In the genomic region with DNA sequence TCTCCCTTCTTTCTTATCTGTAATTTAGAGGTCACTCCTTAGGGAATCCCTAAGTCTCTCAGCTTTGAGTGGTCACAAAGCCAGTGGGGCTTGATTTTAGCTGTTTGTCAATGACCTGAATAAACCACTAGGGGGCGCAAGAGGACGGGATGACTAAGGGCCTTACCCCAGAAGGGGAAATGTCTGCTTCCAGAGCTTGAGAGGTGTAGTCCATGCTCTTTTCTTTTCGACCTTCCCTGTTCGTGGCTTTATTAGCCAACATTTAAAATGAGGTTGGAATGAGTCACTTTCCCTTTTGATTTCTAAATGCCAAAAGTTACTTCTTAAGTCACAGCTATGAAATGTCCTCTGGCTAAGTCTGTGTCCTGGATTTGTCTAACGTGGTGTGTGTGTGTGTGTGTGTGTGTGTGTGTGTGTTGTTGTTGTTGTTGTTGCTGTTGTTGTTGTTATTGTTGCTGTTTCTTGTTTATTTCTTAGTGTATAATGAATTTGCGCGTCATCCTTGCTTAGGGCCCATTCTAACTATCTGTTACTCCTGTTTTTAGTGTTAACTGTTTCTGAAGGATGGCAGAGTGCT, we compare ENCODE assay signal across 8 mouse cellular contexts.
A peak's percentile ranks its signal among the peaks of the same experiment; 100 is the strongest.
DNase-seq lines count a peak whose midpoint lies in the region; ATAC-seq and TF ChIP-seq lines count a peak whose summit lies in the region.

No protein-coding gene starts in this region.

- H3K36me3 ChIP-seq in liver, embryonic 12.5 days: no peaks in the 10 kb centered on the region
- H3K36me3 ChIP-seq in kidney, adult 2 months (ENCODE audit: control insufficient read depth, insufficient read depth, low read length): no peaks in the 10 kb centered on the region
- no peaks in the 10 kb centered on the region for H3K36me3 ChIP-seq in limb, embryonic 11.5 days (ENCODE audit: control insufficient read depth, insufficient read depth, low read length)

- no peaks in the 10 kb centered on the region for H3K4me1 ChIP-seq in liver, embryonic 12.5 days
- no peaks in the 10 kb centered on the region for H3K4me1 ChIP-seq in kidney, adult 2 months (ENCODE audit: control insufficient read depth, insufficient read depth, low read length)
- H3K4me1 ChIP-seq in limb, embryonic 11.5 days (ENCODE audit: control insufficient read depth, insufficient read depth, low read length): no peaks in the 10 kb centered on the region

- H3K27me3 ChIP-seq in liver, embryonic 12.5 days (replicated peaks): no peaks in the 10 kb centered on the region; the same call in 1 of the 2 replicates
- H3K27me3 ChIP-seq in kidney, adult 2 months (replicated peaks; ENCODE audit: control insufficient read depth, insufficient read depth, low read length): no peaks in the 10 kb centered on the region
- no peaks in the 10 kb centered on the region for H3K27me3 ChIP-seq in limb, embryonic 11.5 days (ENCODE audit: control insufficient read depth, insufficient read depth, low read length)

- no peak overlapping the region for H3K4me2 ChIP-seq in liver, embryonic 12.5 days
- H3K4me2 ChIP-seq in limb, embryonic 11.5 days (ENCODE audit: low read depth, severe bottlenecking): no peak overlapping the region

- H3K9ac ChIP-seq in liver, embryonic 12.5 days: no peak overlapping the region
- no peak overlapping the region for H3K9ac ChIP-seq in limb, embryonic 11.5 days (ENCODE audit: low read length)

- no peak for TF ChIP-seq POLR2A in kidney, adult 2 months (IDR thresholded peaks at IDR 0.05; ENCODE audit: low read depth, low read length)

- no peak for ATAC-seq in liver, embryonic 12.5 days
- ATAC-seq in limb, embryonic 11.5 days (ENCODE audit: insufficient number of reproducible peaks, low FRiP score, low TSS enrichment, low read depth): no peak

- no peaks in the 10 kb centered on the region for H3K9me3 ChIP-seq in liver, embryonic 12.5 days (replicated peaks)
- no peaks in the 10 kb centered on the region for H3K9me3 ChIP-seq in limb, embryonic 11.5 days (ENCODE audit: control insufficient read depth, low read length)

- peak; percentile 90 for TF ChIP-seq CTCF in kidney, adult 2 months (conservative IDR thresholded peaks at IDR 0.05; ENCODE audit: insufficient read depth, insufficient read length, low read depth, low read length)

- H3K27ac ChIP-seq in liver, embryonic 12.5 days: no peak overlapping the region
- H3K27ac ChIP-seq in kidney, adult 2 months (ENCODE audit: insufficient read depth, low read depth, low read length): no peak overlapping the region
- H3K27ac ChIP-seq in limb, embryonic 11.5 days (replicated peaks; ENCODE audit: low read depth, low read length): no peak overlapping the region

- H3K4me3 ChIP-seq in liver, embryonic 12.5 days: no peak overlapping the region
- H3K4me3 ChIP-seq in kidney, adult 2 months (ENCODE audit: insufficient read depth, low read depth, low read length): no peak overlapping the region
- H3K4me3 ChIP-seq in limb, embryonic 11.5 days (ENCODE audit: low read depth, low read length): no peak overlapping the region

- peak; percentile 58 for DNase-seq in liver
- peak; percentile 91 for DNase-seq in embryo, embryonic 10.5 days (ENCODE audit: low spot score)
- DNase-seq in gonadal fat pad, adult 2 months (ENCODE audit: low read depth): peak; percentile 12
- DNase-seq in kidney, adult 2 months: peak; percentile 83
- peak; percentile 81 for DNase-seq in limb, embryonic 11.5 days (ENCODE audit: low spot score)
- DNase-seq in monocyte, adult 2 months (ENCODE audit: low read depth in 1 of 2, low spot score in 2 of 2): peak; percentile 55 to 69
- DNase-seq in spleen, postnatal 36 days (ENCODE audit: low spot score in 2 of 2): peak; percentile 63 to 77

- WGBS in liver, embryonic 12.5 days (ENCODE audit: insufficient replicate concordance): 37% methylated on average over 7 of the region's 7 CpGs
- WGBS in kidney, adult 2 months: 32% methylated on average over 7 of the region's 7 CpGs
- WGBS in limb, embryonic 11.5 days: 36% methylated on average over 7 of the region's 7 CpGs

Comparison
In these comparisons a context has a peak if more than half of its experiments do, and no peak if none do; other contexts are left out.
1. DNase-seq: peak in every context shown above with its lines; median percentile 91 in embryo, embryonic 10.5 days; 83 in kidney, adult 2 months; 81 in limb, embryonic 11.5 days; 70 in spleen, postnatal 36 days; 62 in monocyte, adult 2 months; 58 in liver; 12 in gonadal fat pad, adult 2 months.